Mouse (Mus musculus) testis, adult 2 months (tissue): ENCODE data around the gene Tfb2m.

Experiments used
- CTCF ChIP-seq: fragments of 200-500 bp; IDR thresholded peaks from 2 replicates; pipeline ENCODE4 v1.5.1; 2012; ENCODE audit warnings: low read depth, mild to moderate bottlenecking, inconsistent platforms, low read length, moderate library complexity; ENCODE audit not compliant: control insufficient read depth, insufficient read depth, insufficient replicate concordance
- POLR2A ChIP-seq: fragments of 200-500 bp; IDR thresholded peaks from 2 replicates; pipeline ENCODE4 v1.6.1; 2012; ENCODE audit warnings: low read depth, mild to moderate bottlenecking, inconsistent platforms, low read length, moderate library complexity; ENCODE audit not compliant: control insufficient read depth

DNA sequence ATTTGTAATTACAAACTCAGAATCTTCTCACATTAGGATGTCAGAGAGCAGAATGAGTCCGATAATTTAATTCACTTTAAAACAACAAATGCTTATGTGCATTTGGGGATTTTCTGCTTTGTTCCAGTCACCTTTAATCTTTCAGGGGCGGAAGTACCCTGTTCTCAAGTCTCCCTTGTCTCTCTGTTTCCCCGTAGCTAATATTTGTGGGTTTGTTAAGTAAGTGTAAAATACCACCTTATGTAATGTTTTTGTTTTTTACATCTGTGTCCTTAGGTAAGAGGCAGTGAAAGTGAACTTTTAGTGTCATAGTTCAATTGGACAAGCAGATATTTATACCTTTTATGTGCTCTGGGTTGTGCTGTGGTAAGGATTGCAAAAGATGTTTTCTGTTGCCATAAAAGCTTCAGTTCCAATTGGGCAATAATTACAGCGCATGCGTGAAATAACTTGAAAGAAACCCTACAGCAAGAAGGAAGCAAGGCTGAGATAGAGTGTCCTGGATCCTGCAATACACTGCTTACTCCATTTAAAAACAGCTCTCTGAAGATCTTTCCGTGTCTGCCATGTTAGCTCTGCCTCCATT lies 14.9 kb upstream of the Tfb2m start:
- no peak for TF ChIP-seq CTCF
- TF ChIP-seq POLR2A = no peak
